Mouse (Mus musculus) olfactory bulb, adult 2 months (tissue): Measurements from ENCODE around the gene Uspl1.

Source experiments
- CTCF ChIP-seq: fragments of 200-500 bp; IDR thresholded peaks from 2 replicates; pipeline ENCODE4 v1.5.1; 2012; ENCODE audit warnings: low read depth, mild to moderate bottlenecking, low read length, moderate library complexity; ENCODE audit not compliant: insufficient read depth
- POLR2A ChIP-seq: fragments of 200-500 bp; IDR thresholded peaks from 2 replicates; pipeline ENCODE4 v1.6.1; 2012; ENCODE audit warnings: mild to moderate bottlenecking, low read depth, low read length, moderate library complexity; ENCODE audit not compliant: insufficient read depth

DNA sequence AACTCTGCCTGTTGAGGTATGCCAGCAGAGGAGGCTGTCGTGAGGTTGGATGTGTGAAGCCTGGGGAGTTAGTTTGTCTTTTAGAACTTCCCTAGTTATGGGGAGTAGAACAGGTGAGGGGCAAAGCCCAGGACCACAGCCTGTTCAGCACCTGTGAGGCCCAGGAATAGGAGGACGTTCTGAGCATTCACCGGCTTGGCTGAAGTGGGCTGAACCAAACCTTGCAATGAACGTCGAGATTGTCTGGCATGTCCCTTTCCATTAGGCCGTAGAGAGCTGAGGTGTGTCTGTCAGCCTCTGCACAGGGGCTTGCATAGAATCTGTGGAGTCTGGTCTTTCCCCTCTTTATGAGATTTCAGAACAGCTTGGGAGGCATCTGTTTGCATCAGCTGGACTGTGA, 23.5 kb downstream of the Uspl1 start:
- no peak for TF ChIP-seq POLR2A
- no peak for TF ChIP-seq CTCF
